Mouse (Mus musculus) E14TG2a.4 (cell line): ENCODE results near the gene Ccl25.

ENCODE experiments used
- CTCF ChIP-seq: conservative IDR thresholded peaks from 2 replicates; pipeline ENCODE4 v1.5.1; 2014; ENCODE audit warnings: low read length
- NANOG ChIP-seq: IDR thresholded peaks from 2 replicates; pipeline ENCODE4 v1.6.1; 2014; ENCODE audit warnings: borderline replicate concordance, low read length, mixed read lengths
- POU5F1 ChIP-seq: IDR thresholded peaks from 2 replicates; pipeline ENCODE4 v1.6.1; 2014; ENCODE audit warnings: low read length, borderline replicate concordance

DNA sequence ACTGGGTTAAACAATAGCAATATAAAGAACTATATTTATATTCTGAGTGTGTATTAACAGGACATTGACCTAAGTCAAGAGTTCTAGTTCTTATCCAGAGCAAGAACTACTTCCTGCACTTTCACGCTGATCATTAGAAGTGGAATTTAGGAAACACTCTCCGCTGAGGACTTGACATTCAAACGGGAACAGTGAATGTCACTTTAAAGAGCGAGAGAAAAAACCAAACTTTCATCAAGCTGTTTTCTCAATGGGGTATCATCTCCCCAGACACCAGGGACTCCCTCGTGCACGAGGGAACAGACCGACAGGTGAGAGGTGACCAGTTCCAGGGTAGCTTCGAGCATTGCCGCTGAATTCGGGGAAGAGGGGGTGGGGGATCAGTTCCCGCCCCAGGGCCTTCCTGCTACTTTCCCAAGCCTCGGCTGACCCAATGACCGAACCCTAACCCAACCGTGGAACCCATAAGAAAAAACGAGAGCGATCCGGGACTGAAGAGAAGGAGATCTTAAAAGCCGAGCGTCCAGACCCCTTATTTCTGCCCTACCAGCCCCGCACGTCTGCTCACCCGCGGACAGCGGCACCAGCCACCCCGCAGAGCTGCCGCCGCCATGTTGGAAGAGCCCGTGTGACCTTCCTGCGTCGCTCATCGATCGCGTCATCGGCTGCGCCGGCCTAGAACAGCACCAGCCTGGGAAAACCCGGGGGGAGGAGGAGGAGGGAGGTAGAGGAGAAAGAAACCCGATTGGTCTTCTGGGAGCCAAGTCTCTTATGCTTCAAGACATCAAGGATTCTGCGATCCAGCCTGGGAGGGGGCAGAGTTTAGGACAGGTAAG, 49.5 kb upstream of the Ccl25 start, which contains the start of gene Timm44:
- TF ChIP-seq CTCF = no peak
- TF ChIP-seq POU5F1 = no peak
- no peak for TF ChIP-seq NANOG
